Mouse (Mus musculus) thymus, postnatal 36 days (tissue): ENCODE data around the gene Kifap3.
"Not testable (repeated sequence)": the region's sequence is repeated elsewhere in the genome, so short reads cannot be mapped to it uniquely, and the experiment has no call there.

Source experiments
- DNase-seq, 2 experiments: peaks; one replicate each; pipeline ENCODE4 v3.0.0; 2022; ENCODE audit warnings: mixed read lengths in 2 of 2

The Kifap3 gene

DNA sequence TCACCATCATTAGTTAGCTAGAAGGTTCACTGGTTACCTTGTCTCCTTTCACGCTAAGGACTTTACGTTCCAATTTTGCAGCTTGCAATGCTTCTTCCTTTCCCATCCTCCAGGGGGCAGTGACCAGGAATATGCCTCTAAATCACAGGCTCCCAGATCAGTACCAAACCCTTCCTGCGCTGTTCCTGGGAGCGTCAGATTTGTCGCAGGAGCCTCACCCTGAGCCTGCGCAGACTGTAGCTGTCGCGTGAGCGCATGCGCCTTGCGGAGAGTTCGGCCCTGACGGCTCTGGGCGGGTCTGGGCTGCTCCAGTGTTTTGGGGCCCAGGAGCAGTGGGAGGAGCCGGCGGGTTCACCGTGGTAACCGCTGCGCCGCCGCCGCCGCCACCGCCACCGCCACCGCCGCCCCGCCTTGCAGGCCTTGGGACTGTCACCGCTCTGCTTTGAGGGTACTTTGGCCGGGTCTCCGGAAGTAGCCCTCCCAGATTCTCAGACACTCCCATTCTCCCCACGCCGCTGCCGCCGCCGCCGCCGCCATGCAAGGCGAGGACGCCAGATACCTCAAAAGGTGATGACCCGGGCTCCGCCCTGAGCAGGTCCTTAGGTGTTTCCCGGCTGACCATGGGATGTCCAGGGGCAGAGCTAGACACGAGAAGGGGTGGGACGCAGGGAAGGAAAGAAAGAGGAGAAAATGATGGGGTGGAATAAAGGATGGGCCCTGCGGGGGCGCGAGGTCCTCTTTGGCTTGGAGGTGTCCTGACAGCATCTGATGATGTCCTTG, at the start of gene Kifap3:
Kifap3 (plus strand) TSS at position 248 of the 780 bp plus-strand sequence.
- DNase-seq: peak; percentile 93 to 97

DNA sequence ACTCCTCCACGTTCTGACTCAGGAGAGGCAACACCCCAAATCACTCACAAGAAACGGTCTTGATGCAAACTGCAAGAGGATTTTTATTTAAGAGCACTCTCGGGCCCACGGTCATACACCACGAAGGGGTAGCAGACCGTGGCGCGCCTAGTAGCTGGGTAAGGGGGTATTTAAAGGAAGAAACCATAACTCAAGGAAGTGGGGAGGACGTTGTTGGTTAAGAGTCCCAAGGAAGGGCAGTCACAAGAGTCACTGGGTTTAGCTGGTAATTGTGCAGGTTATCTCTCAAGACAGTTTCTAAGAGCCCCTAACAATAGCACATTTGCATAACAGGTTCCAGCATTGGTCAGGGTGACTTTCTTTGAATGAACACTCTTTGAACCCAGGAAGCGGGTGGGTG, 48.2 kb upstream of the Kifap3 start:
- not testable (repeated sequence) for DNase-seq

DNA sequence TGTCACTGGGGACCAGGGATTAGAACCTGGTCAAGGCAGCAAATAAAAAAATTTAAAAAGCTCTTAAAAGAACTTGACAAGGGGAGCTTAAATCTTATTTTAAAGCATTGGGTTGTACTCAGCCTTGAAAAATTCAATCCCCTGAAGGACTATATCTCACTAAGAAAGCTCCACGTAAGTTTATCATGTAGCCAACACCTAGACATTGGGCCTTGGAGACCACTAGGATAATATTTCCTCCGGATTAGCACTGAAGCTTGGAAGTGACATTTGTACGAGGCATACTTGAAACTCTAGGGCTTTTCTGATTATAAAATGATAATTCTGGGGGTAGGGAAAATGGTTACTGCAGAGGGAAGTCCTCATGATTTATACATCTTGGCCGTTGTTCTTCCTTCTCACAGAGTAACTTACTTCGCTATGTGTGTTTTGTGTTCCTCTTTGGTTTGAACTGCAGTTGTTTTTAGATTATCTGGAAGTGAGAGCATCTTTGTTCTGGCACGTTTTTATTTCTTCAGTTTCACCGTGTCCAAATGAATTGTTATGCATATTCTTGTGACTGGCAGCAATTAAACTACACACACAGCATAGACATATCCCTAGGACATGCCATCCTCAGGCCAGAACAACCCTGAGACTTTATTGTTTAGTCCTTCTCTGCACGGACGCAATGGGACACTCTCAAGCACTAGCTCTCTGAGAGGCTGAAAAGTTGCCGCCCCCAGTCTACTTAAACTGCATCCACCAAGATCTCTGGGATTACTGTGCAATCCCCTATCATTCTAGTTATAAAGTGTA, 42.7 kb upstream of the Kifap3 start:
- DNase-seq: no peak

GRCm38 (mm10) chr1:163737239-163737533, 42.2 kb upstream of the Kifap3 start:
- no peak for DNase-seq

GRCm38 (mm10) chr1:163751360-163751992, 27.9 kb upstream of the Kifap3 start:
- no peak for DNase-seq

DNA sequence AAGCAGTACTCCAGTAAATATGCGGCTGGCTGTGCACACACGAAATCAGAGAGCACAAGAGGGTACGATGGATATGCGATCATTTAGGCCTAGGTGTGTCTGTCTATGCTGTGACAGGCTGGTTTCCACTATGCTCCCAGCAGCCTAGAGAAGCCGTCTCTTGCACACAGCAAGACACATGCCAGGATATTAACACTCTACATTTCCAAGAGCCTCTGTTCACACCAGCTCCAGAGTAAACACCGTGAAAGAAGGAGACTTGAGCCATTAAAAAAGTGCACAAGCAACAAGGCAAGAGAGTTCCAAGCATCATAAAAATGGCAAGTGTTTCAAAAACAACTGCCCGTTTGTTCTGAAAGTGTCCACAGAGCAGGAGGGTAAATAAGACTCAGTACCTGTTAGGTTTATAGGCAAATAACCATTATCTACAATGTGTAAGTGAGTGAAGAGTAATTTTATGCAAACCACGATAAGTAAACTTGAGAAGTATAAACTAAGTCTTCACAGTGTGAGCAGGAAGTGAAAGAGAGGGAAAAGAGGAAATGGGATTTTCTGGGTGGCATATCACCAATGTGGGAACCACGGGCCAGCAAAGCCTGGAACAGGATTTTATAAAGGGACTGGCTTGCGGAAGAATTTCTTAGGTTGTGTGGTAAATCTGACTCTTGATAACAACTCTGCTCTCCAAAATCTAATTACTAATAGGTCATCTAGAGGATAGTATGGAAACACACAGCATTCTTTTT, 21.7 kb upstream of the Kifap3 start:
- DNase-seq: no peak

- DNase-seq: not testable (repeated sequence)
These were observed 4.2 kb downstream of the Kifap3 start for GRCm38 (mm10) chr1:163783577-163783976.

DNA sequence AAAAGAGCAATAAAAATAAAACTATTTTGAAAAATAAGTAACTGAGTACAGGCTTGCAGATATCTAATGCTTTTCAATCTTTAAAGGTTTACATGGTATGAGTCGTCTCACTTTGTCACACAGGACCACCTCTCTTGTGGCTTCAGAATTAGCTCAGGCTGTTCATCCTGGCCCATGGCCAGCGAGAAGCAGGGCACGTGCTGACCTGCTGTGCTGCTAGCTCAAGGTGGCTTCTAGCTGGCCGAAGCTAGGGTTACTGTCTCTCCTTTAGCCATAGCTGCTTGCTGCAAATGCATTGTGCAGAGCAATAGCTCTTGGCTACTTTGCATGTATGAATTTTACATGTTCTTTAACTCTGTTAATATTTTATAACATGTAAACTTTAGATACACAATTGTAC, 42.0 kb downstream of the Kifap3 start:
- no peak for DNase-seq

DNA sequence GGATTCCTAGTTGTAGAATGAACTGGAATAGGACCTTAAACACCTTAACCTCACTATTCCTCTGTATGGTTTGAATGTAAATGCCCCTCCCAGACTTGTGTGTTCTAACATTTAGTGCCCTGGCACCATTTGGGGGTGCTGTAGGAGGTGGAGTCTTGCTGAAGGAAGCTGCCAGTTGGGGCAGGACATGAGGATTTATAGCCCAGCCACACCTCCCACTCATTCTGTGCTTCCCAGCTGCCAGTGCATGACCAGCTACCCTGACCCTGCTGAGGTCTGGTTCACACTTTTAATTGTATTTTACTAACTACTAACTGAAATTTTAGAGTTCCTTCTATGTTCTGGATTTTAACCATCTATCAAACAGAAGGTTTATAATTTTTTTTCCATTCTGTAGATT, 50.1 kb downstream of the Kifap3 start:
- no peak for DNase-seq

DNA sequence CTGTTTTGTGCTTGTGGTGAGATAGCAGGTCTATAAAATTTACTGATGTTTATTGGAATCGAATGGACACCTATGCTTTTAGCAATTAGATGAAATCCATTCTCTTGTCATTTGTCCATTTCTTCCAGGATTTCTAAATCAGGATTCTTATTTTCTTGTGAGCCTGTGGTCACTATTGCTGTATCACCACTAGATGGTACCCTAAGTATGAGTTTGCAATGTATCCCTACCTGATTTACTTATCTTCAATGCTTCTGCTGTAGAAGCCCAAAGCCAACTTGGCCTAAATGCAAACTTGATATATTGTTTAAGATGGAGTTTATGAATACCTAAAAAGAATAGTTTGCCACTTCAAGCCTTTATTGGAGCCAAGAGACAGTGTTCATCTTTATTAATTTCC, 54.7 kb downstream of the Kifap3 start:
- DNase-seq: no peak

GRCm38 (mm10) chr1:163835062-163835461, 55.7 kb downstream of the Kifap3 start:
- DNase-seq: no peak

DNA sequence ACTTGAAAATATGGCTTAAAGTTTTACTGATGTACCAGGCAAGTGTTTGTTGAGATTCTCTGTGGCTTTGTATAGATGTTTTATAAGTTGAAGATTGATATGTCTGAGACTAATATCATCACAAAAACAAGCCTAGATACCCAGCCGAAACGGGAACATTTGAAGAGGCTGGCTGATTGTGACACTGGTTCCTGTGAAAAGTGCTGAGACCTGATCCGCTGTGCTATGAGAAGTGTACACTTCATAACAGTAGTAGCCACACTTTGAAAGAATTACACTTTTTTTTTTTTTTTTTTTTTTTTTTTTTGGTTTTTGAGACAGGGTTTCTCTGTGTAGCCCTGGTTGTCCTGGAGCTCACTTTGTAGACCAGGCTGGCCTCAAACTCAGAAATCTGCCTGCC, 59.1 kb downstream of the Kifap3 start:
- not testable (repeated sequence) for DNase-seq

DNA sequence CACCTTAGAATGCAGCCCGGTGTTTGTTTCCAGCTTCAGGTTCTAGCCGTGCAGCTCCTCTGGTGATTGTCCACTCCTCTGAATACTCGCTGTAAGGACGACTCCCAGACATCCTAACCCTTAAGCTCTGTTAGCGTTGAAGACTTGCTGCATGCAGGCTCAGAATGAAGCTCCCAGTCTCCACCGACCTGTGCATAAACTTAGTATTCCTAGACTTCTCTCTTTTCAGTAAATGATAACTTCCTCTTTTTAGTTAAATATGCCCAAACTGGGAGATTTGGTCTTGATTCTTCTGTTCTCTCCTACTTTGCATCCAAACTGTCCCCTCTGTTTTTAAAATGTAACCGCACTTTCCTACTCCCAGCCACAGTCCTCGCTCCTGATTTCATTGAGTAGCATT, 61.2 kb downstream of the Kifap3 start:
- no peak for DNase-seq

DNA sequence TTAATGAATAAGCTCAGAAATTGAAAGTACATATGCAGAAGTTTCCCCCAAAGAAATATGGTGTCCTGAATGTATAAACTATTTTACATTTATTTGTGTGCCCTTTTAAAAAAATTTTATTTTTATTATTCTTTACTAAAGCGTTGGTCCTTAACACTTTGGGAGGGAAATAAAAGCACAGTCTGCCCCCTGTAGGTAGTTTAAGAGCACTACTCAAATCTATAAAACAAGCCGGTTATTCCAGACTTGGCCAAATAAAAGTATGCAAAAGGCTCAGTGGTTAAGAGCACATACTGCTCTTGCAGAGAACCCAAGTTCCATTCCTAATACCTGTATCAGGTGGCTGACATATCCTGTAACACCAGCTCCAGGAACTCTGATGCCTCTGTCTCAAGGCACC, 62.9 kb downstream of the Kifap3 start:
- no peak for DNase-seq

DNA sequence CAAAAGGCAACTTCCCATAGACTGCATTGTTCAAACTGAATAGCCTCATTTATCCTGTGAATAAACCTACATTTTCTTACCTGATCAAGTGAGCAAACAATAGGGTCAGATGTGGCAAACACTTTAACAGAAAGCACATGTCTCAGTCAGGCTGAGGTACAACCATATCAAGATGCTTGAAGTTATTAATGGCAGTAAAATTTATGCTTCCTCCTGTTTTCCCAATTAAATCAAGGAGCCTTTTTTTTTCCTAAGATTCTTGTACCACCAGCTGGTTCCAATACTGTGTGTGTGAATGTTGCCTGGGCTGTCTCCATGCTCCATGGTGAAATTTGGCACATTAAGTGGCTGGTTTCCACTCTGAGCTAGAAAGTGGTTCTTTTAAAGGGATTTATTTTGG, 64.5 kb downstream of the Kifap3 start:
- no peak for DNase-seq

GRCm38 (mm10) chr1:163852884-163853560, 73.6 kb downstream of the Kifap3 start:
- DNase-seq: no peak

- no peak for DNase-seq
These were observed 79.0 kb downstream of the Kifap3 start for GRCm38 (mm10) chr1:163858420-163858819.

DNA sequence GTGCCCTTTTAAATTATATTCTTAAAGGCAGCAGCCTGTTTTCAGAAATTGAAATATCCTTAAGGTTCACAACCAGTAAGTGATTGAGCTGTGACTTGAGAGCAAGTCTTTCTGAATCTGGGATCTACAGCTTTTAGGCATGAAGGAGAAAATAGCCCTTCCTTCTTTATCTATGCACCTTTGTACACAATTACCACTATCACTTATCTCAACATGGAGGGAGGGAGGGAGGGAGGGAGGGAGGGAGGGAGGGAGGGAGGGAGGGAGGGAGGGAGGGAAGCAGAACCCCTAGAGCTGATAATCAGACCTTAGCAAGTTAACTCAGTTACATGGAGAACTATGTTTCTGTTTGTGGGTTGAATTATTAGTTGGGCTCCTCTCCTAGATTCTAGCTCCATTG, 82.2 kb downstream of the Kifap3 start:
- no peak for DNase-seq

GRCm38 (mm10) chr1:163873158-163873557, 93.8 kb downstream of the Kifap3 start:
- DNase-seq: no peak

GRCm38 (mm10) chr1:163889629-163890028, 110.2 kb downstream of the Kifap3 start:
- DNase-seq: no peak

DNA sequence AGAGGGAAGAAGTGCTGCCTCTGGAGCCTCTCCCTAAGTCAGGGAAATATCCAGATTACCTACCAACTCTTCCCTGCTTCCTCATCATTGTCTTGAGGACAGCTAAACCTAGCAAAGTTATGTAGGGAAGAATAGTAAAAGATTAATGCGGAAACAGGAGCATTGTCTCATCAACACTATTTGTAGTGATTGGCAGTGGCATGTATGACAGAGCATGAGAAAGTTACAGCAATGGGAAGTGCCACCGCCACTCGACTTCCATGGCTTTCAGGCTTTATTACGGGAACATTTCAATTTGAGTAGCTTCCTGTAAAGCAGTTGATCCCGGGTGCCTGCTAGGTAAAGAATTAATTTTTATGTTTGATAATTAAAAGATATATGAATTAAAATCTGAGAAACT, 113.9 kb downstream of the Kifap3 start:
- DNase-seq: no peak

DNA sequence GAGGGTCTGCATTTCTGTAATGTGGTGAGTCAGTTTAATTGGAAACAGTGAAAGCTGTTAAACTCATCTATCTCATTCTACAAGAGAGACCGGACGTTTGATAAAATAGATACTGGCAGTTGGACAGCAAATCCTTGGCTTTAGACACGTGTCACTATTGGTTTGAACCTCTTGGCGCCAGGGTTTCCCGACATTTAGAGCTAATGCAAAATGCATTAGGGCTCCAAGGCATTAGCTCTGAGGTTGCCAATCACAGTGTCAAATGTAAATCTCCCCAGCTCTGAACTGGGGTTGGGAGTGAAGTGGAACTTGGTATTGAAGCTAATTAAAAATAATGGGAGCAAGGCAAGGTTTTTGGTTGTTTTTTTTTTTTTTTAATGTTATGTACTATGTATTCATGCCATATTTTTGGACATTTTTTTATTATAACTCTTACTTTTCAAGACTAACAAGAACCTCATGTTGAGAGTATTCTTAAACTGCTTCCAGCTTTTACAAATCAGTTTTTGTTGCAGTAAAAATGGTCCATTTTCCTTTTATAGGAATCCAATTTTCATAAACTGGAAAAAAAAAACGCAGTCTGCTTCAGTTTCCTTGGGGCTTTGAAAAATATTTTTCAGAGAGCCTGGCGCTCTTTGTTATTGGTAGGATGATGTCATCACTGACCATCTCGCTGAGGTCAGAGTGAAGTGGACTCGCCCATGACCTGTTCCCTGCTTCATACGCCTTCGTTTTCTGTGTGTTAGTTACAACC, 114.6 kb downstream of the Kifap3 start:
- no peak for DNase-seq
